Mouse (Mus musculus) liver, embryonic 16.5 days (tissue): ENCODE measurements around the gene Plpp2. TPM values are rescaled to one million over a fixed set of nuclear protein-coding genes. Genes with fewer than 3 reads are reported as not detected.

ENCODE experiments used
- ATAC-seq: fragments of 200-750 bp; cut with Nextera tagmentation; 2 replicates; pipeline ENCODE4 v1.8.0; 2017; ENCODE audit warnings: low read depth, mild to moderate bottlenecking, moderate number of reproducible peaks, moderate library complexity
- H3K27ac ChIP-seq: fragments of 300-500 bp; sonication (generic); 2 replicates; pipeline ENCODE4 v1.5.1; 2014; ENCODE audit warnings: mild to moderate bottlenecking, low read length
- H3K27me3 ChIP-seq: fragments of 300-500 bp; sonication (generic); 2 replicates; pipeline ENCODE4 v1.6.1; 2014; ENCODE audit warnings: low read depth, low read length, mixed read lengths; ENCODE audit not compliant: control insufficient read depth, insufficient read depth
- H3K36me3 ChIP-seq: fragments of 300-500 bp; sonication (generic); 2 replicates; pipeline ENCODE4 v1.6.1; 2014; ENCODE audit warnings: mild to moderate bottlenecking; ENCODE audit not compliant: control insufficient read depth, insufficient read depth
- H3K4me1 ChIP-seq: fragments of 300-500 bp; sonication (generic); 2 replicates; pipeline ENCODE4 v1.6.1; 2014; ENCODE audit warnings: low read depth, low read length, mixed read lengths; ENCODE audit not compliant: control insufficient read depth
- H3K4me2 ChIP-seq: fragments of 300-500 bp; sonication (generic); 2 replicates; pipeline ENCODE4 v1.6.1; 2014; ENCODE audit warnings: low read depth, low read length, mixed read lengths
- H3K4me3 ChIP-seq: fragments of 300-500 bp; sonication (generic); 2 replicates; pipeline ENCODE4 v1.5.1; 2014; ENCODE audit warnings: low read depth, mild to moderate bottlenecking, low read length
- H3K9ac ChIP-seq: fragments of 300-500 bp; sonication (generic); 2 replicates; pipeline ENCODE4 v1.6.1; 2014; ENCODE audit warnings: low read depth, low read length
- H3K9me3 ChIP-seq: fragments of 300-500 bp; sonication (generic); replicated peaks from 2 replicates; pipeline ENCODE4 v1.6.1; 2016; ENCODE audit warnings: low read length; ENCODE audit not compliant: control insufficient read depth
- WGBS: fragments of 180-500 bp; shearing (Covaris S2); extraction: QIAGEN DNeasy Blood & Tissue Kit; methylation state at CpG from one replicate; pipeline ENCODE4 v1.1.7; 2014; ENCODE audit not compliant: insufficient replicate concordance; 5-methylcytosine and 5-hydroxymethylcytosine counted together
- polyA plus RNA-seq: library from polyadenylated mRNA; unstranded; fragments of >200 nt; fragmentation: Nextera tagmentation; extraction: Ambion mirVana; gene quantifications from 2 replicates; pipeline ENCODE4 v1.2.1, GENCODE M21; 2015

Gene Plpp2
- polyA plus RNA-seq = 24.2 and 26.0 TPM in 2 replicates

GRCm38 (mm10) chr10:79533126-79533911, at the start of gene Plpp2:
Plpp2 (minus strand) TSS chr10:79533796.
- peak within 1 kb of the TSS; percentile 61 for H3K4me3 ChIP-seq
- ATAC-seq = peak; percentile 88
- no peaks in the 10 kb centered on the region for H3K9me3 ChIP-seq
- WGBS = under 1% methylated on average over 52 of the region's 52 CpGs
- peak within 1 kb of the TSS; percentile 69 for H3K4me2 ChIP-seq
- 0 out of 2 replicates have a peak, but pooled peaks cover 2% of the 10 kb centered on the region for H3K27me3 ChIP-seq
- H3K9ac ChIP-seq = peak within 1 kb of the TSS; percentile 60
- no peaks in the 10 kb centered on the region for H3K36me3 ChIP-seq
- peaks cover 9% of the 10 kb centered on the region for H3K4me1 ChIP-seq
- peak within 1 kb of the TSS; percentile 73; the same call in 1 of the 2 replicates for H3K27ac ChIP-seq

- ATAC-seq = no peak
- H3K27ac ChIP-seq = no peak overlapping the region
- H3K4me3 ChIP-seq = no peak overlapping the region
- no peak overlapping the region for H3K9ac ChIP-seq
- no peaks in the 10 kb centered on the region for H3K4me1 ChIP-seq
- WGBS = 72% methylated on average over 8 of the region's 8 CpGs
- no peaks in the 10 kb centered on the region for H3K9me3 ChIP-seq
- H3K4me2 ChIP-seq = no peak overlapping the region
- H3K27me3 ChIP-seq = no peaks in the 10 kb centered on the region
- H3K36me3 ChIP-seq = no peaks in the 10 kb centered on the region
These were observed 47.9 kb upstream of the Plpp2 start for GRCm38 (mm10) chr10:79581501-79581900.

GRCm38 (mm10) chr10:79580811-79581210, 47.2 kb upstream of the Plpp2 start:
- Histone ChIP-seq H3K9me3 (no peaks in the 10 kb centered on the region), H3K4me2 (no peak overlapping the region), H3K4me3 (no peak overlapping the region), H3K36me3 (no peaks in the 10 kb centered on the region), H3K4me1 (no peaks in the 10 kb centered on the region), H3K9ac (no peak overlapping the region), H3K27me3 (no peaks in the 10 kb centered on the region), H3K27ac (no peak overlapping the region)
- WGBS = 38% methylated on average over 6 of the region's 6 CpGs
- no peak for ATAC-seq

- H3K9ac ChIP-seq = no peak overlapping the region
- no peaks in the 10 kb centered on the region for H3K36me3 ChIP-seq
- no peaks in the 10 kb centered on the region for H3K4me1 ChIP-seq
- no peak overlapping the region for H3K4me3 ChIP-seq
- H3K27ac ChIP-seq = no peak overlapping the region
- no peaks in the 10 kb centered on the region for H3K27me3 ChIP-seq
- no peak for ATAC-seq
- WGBS = 55% methylated on average over 7 of the region's 7 CpGs
- no peaks in the 10 kb centered on the region for H3K9me3 ChIP-seq
- no peak overlapping the region for H3K4me2 ChIP-seq
These were observed 46.8 kb upstream of the Plpp2 start for GRCm38 (mm10) chr10:79580356-79580755.

GRCm38 (mm10) chr10:79579781-79580180, 46.2 kb upstream of the Plpp2 start:
- no peak overlapping the region for H3K9ac ChIP-seq
- 60% methylated on average over 12 of the region's 12 CpGs for WGBS
- no peak overlapping the region for H3K4me2 ChIP-seq
- no peak overlapping the region for H3K4me3 ChIP-seq
- H3K9me3 ChIP-seq = no peaks in the 10 kb centered on the region
- ATAC-seq = no peak
- H3K36me3 ChIP-seq = no peaks in the 10 kb centered on the region
- no peaks in the 10 kb centered on the region for H3K4me1 ChIP-seq
- H3K27ac ChIP-seq = no peak overlapping the region
- no peaks in the 10 kb centered on the region for H3K27me3 ChIP-seq

GRCm38 (mm10) chr10:79578891-79579290, 45.3 kb upstream of the Plpp2 start:
- no peak overlapping the region for H3K4me2 ChIP-seq
- H3K27ac ChIP-seq = no peak overlapping the region
- H3K4me1 ChIP-seq = no peaks in the 10 kb centered on the region
- no peak for ATAC-seq
- 57% methylated on average over 7 of the region's 7 CpGs for WGBS
- no peak overlapping the region for H3K4me3 ChIP-seq
- H3K27me3 ChIP-seq = no peaks in the 10 kb centered on the region
- H3K9ac ChIP-seq = no peak overlapping the region
- H3K36me3 ChIP-seq = no peaks in the 10 kb centered on the region
- no peaks in the 10 kb centered on the region for H3K9me3 ChIP-seq

- Histone ChIP-seq H3K4me2 (no peak overlapping the region), H3K36me3 (no peaks in the 10 kb centered on the region), H3K9ac (no peak overlapping the region), H3K9me3 (no peaks in the 10 kb centered on the region), H3K27me3 (no peaks in the 10 kb centered on the region), H3K27ac (no peak overlapping the region), H3K4me3 (no peak overlapping the region), H3K4me1 (no peaks in the 10 kb centered on the region)
- no peak for ATAC-seq
- 59% methylated on average over 9 of the region's 9 CpGs for WGBS
These were observed 44.7 kb upstream of the Plpp2 start for GRCm38 (mm10) chr10:79578276-79578675.

- WGBS = 61% methylated on average over 4 of the region's 4 CpGs
- H3K4me3 ChIP-seq = no peak overlapping the region
- no peak for ATAC-seq
- H3K36me3 ChIP-seq = no peaks in the 10 kb centered on the region
- H3K4me1 ChIP-seq = no peaks in the 10 kb centered on the region
- no peaks in the 10 kb centered on the region for H3K27me3 ChIP-seq
- H3K4me2 ChIP-seq = no peak overlapping the region
- H3K27ac ChIP-seq = no peak overlapping the region
- no peaks in the 10 kb centered on the region for H3K9me3 ChIP-seq
- no peak overlapping the region for H3K9ac ChIP-seq
These were observed 43.8 kb upstream of the Plpp2 start for GRCm38 (mm10) chr10:79577376-79577775.

GRCm38 (mm10) chr10:79575754-79576153, 42.2 kb upstream of the Plpp2 start:
- ATAC-seq = no peak
- H3K4me2 ChIP-seq = no peak overlapping the region
- H3K27ac ChIP-seq = no peak overlapping the region
- no peaks in the 10 kb centered on the region for H3K36me3 ChIP-seq
- no peak overlapping the region for H3K4me3 ChIP-seq
- H3K4me1 ChIP-seq = no peaks in the 10 kb centered on the region
- no peak overlapping the region for H3K9ac ChIP-seq
- H3K9me3 ChIP-seq = no peaks in the 10 kb centered on the region
- H3K27me3 ChIP-seq = no peaks in the 10 kb centered on the region
- WGBS = 60% methylated on average over 6 of the region's 6 CpGs
